Mouse (Mus musculus) liver, adult 2 months (tissue): ENCODE measurements around the gene Tob2. TPM values are rescaled to one million over a fixed set of nuclear protein-coding genes. Genes with fewer than 3 reads are reported as not detected.

ENCODE experiments used
- DNase-seq: peaks from one replicate; pipeline ENCODE4 v3.0.0-alpha.2; 2011; ENCODE audit warnings: low read depth, low spot score; ENCODE audit errors: extremely low read depth
- H3K27ac ChIP-seq: fragments of 200-500 bp; replicated peaks from 2 replicates; pipeline ENCODE4 v1.5.1; 2012; ENCODE audit warnings: low read depth, mild to moderate bottlenecking, control low read depth, inconsistent platforms, low read length; ENCODE audit not compliant: insufficient read depth
- H3K27me3 ChIP-seq: fragments of 200-500 bp; 2 replicates; pipeline ENCODE4 v1.6.1; 2012; ENCODE audit warnings: mild to moderate bottlenecking, moderate library complexity, low read length, inconsistent platforms; ENCODE audit not compliant: control insufficient read depth, insufficient read depth
- H3K36me3 ChIP-seq: fragments of 200-500 bp; 2 replicates; pipeline ENCODE4 v1.6.1; 2012; ENCODE audit warnings: low read length, inconsistent platforms; ENCODE audit not compliant: control insufficient read depth, insufficient read depth
- H3K4me1 ChIP-seq: fragments of 200-500 bp; 2 replicates; pipeline ENCODE4 v1.6.1; 2011; ENCODE audit warnings: low read length; ENCODE audit not compliant: control insufficient read depth, insufficient read depth
- H3K4me3 ChIP-seq: fragments of 200-500 bp; 2 replicates; pipeline ENCODE4 v1.5.1; 2011; ENCODE audit warnings: low read depth, mild to moderate bottlenecking, control low read depth, low read length, moderate library complexity; ENCODE audit not compliant: insufficient read depth
- H3K79me2 ChIP-seq: fragments of 200-500 bp; 2 replicates; pipeline ENCODE4 v1.6.1; 2012; ENCODE audit warnings: inconsistent platforms, mild to moderate bottlenecking, low read length, moderate library complexity; ENCODE audit not compliant: control insufficient read depth, insufficient read depth
- H3K9ac ChIP-seq: fragments of 200-500 bp; 2 replicates; pipeline ENCODE4 v1.6.1; 2012; ENCODE audit warnings: low read depth, mild to moderate bottlenecking, control low read depth, inconsistent platforms, low read length
- CTCF ChIP-seq: fragments of 200-500 bp; IDR thresholded peaks from 2 replicates; pipeline ENCODE4 v1.5.1; 2011; ENCODE audit warnings: low read depth, low read length, control low read depth
- POLR2A ChIP-seq: fragments of 200-500 bp; IDR thresholded peaks from 2 replicates; pipeline ENCODE4 v1.6.1; 2011; ENCODE audit warnings: low read length, control low read depth; ENCODE audit not compliant: insufficient read depth; ENCODE audit errors: extremely low read depth
- WGBS: fragments of 180-500 bp; shearing (Covaris S2); methylation state at CpG from one replicate; pipeline ENCODE4 v1.1.7; 2018; 5-methylcytosine and 5-hydroxymethylcytosine counted together
- polyA plus RNA-seq: library from polyadenylated mRNA; depleted of rRNA; stranded (reverse); fragments of >200 nt; gene quantifications from 2 replicates; pipeline ENCODE4 v1.2.3, GENCODE M21; 2012
- total RNA-seq: library from RNA; depleted of rRNA; stranded (reverse); fragments of >200 nt; gene quantifications from 2 replicates; pipeline ENCODE4 v1.2.3, GENCODE M21; 2014

Gene Tob2
- total and polyA plus RNA-seq, 2 experiments: 15.8 to 21.6 TPM

- H3K36me3 ChIP-seq: peaks cover 48% of the 10 kb centered on the region
- no peak overlapping the region for H3K4me3 ChIP-seq
- no peak for TF ChIP-seq POLR2A
- TF ChIP-seq CTCF: no peak
- peaks cover 29% of the 10 kb centered on the region for H3K4me1 ChIP-seq
- peaks cover 18% of the 10 kb centered on the region for H3K79me2 ChIP-seq
- peak; percentile 55 for DNase-seq
- H3K27ac ChIP-seq: no peak overlapping the region
- H3K9ac ChIP-seq: no peak overlapping the region
- WGBS: 59% methylated on average over 2 of the region's 2 CpGs
- H3K27me3 ChIP-seq: no peaks in the 10 kb centered on the region
Measured at GRCm38 (mm10) chr15:81896407-81896806, 37.8 kb upstream of the Tob2 start.

- no peak overlapping the region for H3K9ac ChIP-seq
- H3K36me3 ChIP-seq: peaks cover 50% of the 10 kb centered on the region
- DNase-seq: peak; percentile 47
- peaks cover 27% of the 10 kb centered on the region for H3K4me1 ChIP-seq
- peaks cover 8% of the 10 kb centered on the region for H3K79me2 ChIP-seq
- H3K27me3 ChIP-seq: no peaks in the 10 kb centered on the region
- 80% methylated on average over 1 of the region's 1 CpGs for WGBS
- no peak for TF ChIP-seq POLR2A
- TF ChIP-seq CTCF: no peak
- H3K27ac ChIP-seq: no peak overlapping the region
- no peak overlapping the region for H3K4me3 ChIP-seq
Measured at GRCm38 (mm10) chr15:81894002-81894401, 35.4 kb upstream of the Tob2 start.

- peaks cover 23% of the 10 kb centered on the region for H3K79me2 ChIP-seq
- peak overlapping the region; percentile 71 for H3K27ac ChIP-seq
- H3K9ac ChIP-seq: no peak overlapping the region
- peaks cover 46% of the 10 kb centered on the region for H3K36me3 ChIP-seq
- no peaks in the 10 kb centered on the region for H3K27me3 ChIP-seq
- DNase-seq: peak; percentile 70
- WGBS: 53% methylated on average over 8 of the region's 8 CpGs
- no peak overlapping the region for H3K4me3 ChIP-seq
- no peak for TF ChIP-seq CTCF
- peaks cover 19% of the 10 kb centered on the region for H3K4me1 ChIP-seq
Measured at GRCm38 (mm10) chr15:81891822-81892580, 33.4 kb upstream of the Tob2 start.

GRCm38 (mm10) chr15:81891140-81891802 lies 32.7 kb upstream of the Tob2 start:
- peaks cover 46% of the 10 kb centered on the region for H3K36me3 ChIP-seq

GRCm38 (mm10) chr15:81889175-81889574 lies 30.6 kb upstream of the Tob2 start:
- Histone ChIP-seq H3K4me1 (peaks cover 22% of the 10 kb centered on the region), H3K4me3 (no peak overlapping the region), H3K27ac (no peak overlapping the region), H3K36me3 (peaks cover 35% of the 10 kb centered on the region), H3K9ac (no peak overlapping the region), H3K79me2 (peaks cover 36% of the 10 kb centered on the region), H3K27me3 (no peaks in the 10 kb centered on the region)
- TF ChIP-seq POLR2A: no peak
- TF ChIP-seq CTCF: no peak
- WGBS: 52% methylated on average over 7 of the region's 7 CpGs
- DNase-seq: peak; percentile 54

More at GRCm38 (mm10) chr15:81891140-81891802, 32.7 kb upstream of the Tob2 start:
- no peak overlapping the region for H3K9ac ChIP-seq
- TF ChIP-seq CTCF (no peak), POLR2A (no peak)
- H3K79me2 ChIP-seq: peaks cover 23% of the 10 kb centered on the region
- H3K4me1 ChIP-seq: peaks cover 16% of the 10 kb centered on the region
- H3K27me3 ChIP-seq: no peaks in the 10 kb centered on the region
- H3K4me3 ChIP-seq: no peak overlapping the region
- peak overlapping the region; percentile 18 for H3K27ac ChIP-seq
- DNase-seq: no peak
- WGBS: 83% methylated on average over 7 of the region's 7 CpGs
